Mouse (Mus musculus) limb, embryonic 13.5 days (tissue): ENCODE data around the gene Bricd5. TPM values are rescaled to one million over a fixed set of nuclear protein-coding genes. Genes with fewer than 3 reads are reported as not detected.
A peak's percentile ranks its signal among the peaks of the same experiment; 100 is the strongest.
"Not testable (repeated sequence)": the region's sequence is repeated elsewhere in the genome, so short reads cannot be mapped to it uniquely, and the experiment has no call there.

Source experiments
- ATAC-seq: fragments of 200-750 bp; cut with Nextera tagmentation; 2 replicates; pipeline ENCODE4 v1.8.0; 2017; ENCODE audit warnings: low read depth, moderate number of reproducible peaks, moderate TSS enrichment; ENCODE audit not compliant: low FRiP score
- H3K27ac ChIP-seq: fragments of 300-500 bp; sonication (generic); 2 replicates; pipeline ENCODE4 v1.5.1; 2015; ENCODE audit warnings: inconsistent platforms, mild to moderate bottlenecking, moderate library complexity
- H3K27me3 ChIP-seq: fragments of 300-500 bp; sonication (generic); 2 replicates; pipeline ENCODE4 v1.6.1; 2015; ENCODE audit warnings: mild to moderate bottlenecking, inconsistent platforms
- H3K36me3 ChIP-seq: fragments of 300-500 bp; sonication (generic); 2 replicates; pipeline ENCODE4 v1.6.1; 2015; ENCODE audit warnings: inconsistent platforms, mild to moderate bottlenecking, moderate library complexity
- H3K4me1 ChIP-seq: fragments of 300-500 bp; sonication (generic); 2 replicates; pipeline ENCODE4 v1.6.1; 2015; ENCODE audit warnings: inconsistent platforms
- H3K4me2 ChIP-seq: fragments of 300-500 bp; sonication (generic); replicated peaks from 2 replicates; pipeline ENCODE4 v1.6.1; 2015; ENCODE audit warnings: inconsistent platforms, mild to moderate bottlenecking, moderate library complexity
- H3K4me3 ChIP-seq: fragments of 300-500 bp; sonication (generic); 2 replicates; pipeline ENCODE4 v1.5.1; 2015; ENCODE audit warnings: moderate library complexity, mild to moderate bottlenecking, inconsistent platforms
- H3K9ac ChIP-seq: fragments of 300-500 bp; sonication (generic); 2 replicates; pipeline ENCODE4 v1.6.1; 2015; ENCODE audit warnings: mild to moderate bottlenecking, inconsistent platforms
- H3K9me3 ChIP-seq: fragments of 300-500 bp; sonication (generic); 2 replicates; pipeline ENCODE4 v1.6.1; 2016; ENCODE audit warnings: inconsistent platforms
- WGBS: fragments of 180-500 bp; shearing (Covaris S2); methylation state at CpG from one replicate; pipeline ENCODE4 v1.1.7; 2015; 5-methylcytosine and 5-hydroxymethylcytosine counted together
- polyA plus RNA-seq: library from polyadenylated mRNA; unstranded; fragments of >200 nt; fragmentation: Nextera tagmentation; extraction: Ambion mirVana; gene quantifications from 2 replicates; pipeline ENCODE4 v1.2.1, GENCODE M21; 2015

The Bricd5 gene
- not detected in 2 replicates for polyA plus RNA-seq

- Histone ChIP-seq H3K27me3 (no peaks in the 10 kb centered on the region), H3K9me3 (no peaks in the 10 kb centered on the region), H3K9ac (peak within 1 kb of the TSS; percentile 3; the same call in 1 of the 2 replicates), H3K36me3 (peaks cover 56% of the 10 kb centered on the region), H3K27ac (peak within 1 kb of the TSS; percentile 65; the same call in 1 of the 2 replicates), H3K4me1 (peaks cover 46% of the 10 kb centered on the region), H3K4me3 (no peak within 1 kb of the TSS), H3K4me2 (peak within 1 kb of the TSS; percentile 100)
- ATAC-seq = no peak
- 80% methylated on average over 6 of the region's 6 CpGs for WGBS
These were observed at the start of gene Bricd5 for GRCm38 (mm10) chr17:24473612-24474275. Gene Bricd5 (plus strand): TSS chr17:24473884.

GRCm38 (mm10) chr17:24424489-24424888 lies 49.2 kb upstream of the Bricd5 start:
- 95% methylated on average over 5 of the region's 5 CpGs for WGBS
- Histone ChIP-seq H3K9me3 (no peaks in the 10 kb centered on the region), H3K27me3 (no peaks in the 10 kb centered on the region), H3K36me3 (peaks cover 58% of the 10 kb centered on the region), H3K27ac (no peak overlapping the region), H3K9ac (no peak overlapping the region), H3K4me3 (no peak overlapping the region), H3K4me1 (peaks cover 16% of the 10 kb centered on the region), H3K4me2 (no peak overlapping the region)
- ATAC-seq = no peak

GRCm38 (mm10) chr17:24425326-24425725 lies 48.4 kb upstream of the Bricd5 start:
- not testable (repeated sequence) for ATAC-seq, H3K9ac ChIP-seq, H3K27ac ChIP-seq, H3K4me2 ChIP-seq, H3K27me3 ChIP-seq, H3K9me3 ChIP-seq, H3K4me3 ChIP-seq
- H3K36me3 ChIP-seq = peaks cover 49% of the 10 kb centered on the region
- peaks cover 24% of the 10 kb centered on the region for H3K4me1 ChIP-seq
- WGBS = 93% methylated on average over 6 of the region's 8 CpGs

- peak overlapping the region; percentile 97; the same call in 1 of the 2 replicates for H3K27ac ChIP-seq
- no peak overlapping the region for H3K9ac ChIP-seq
- peak overlapping the region; percentile 78 for H3K4me3 ChIP-seq
- ATAC-seq = no peak
- peak overlapping the region; percentile 64 for H3K4me2 ChIP-seq
- H3K27me3 ChIP-seq = no peaks in the 10 kb centered on the region
- peaks cover 30% of the 10 kb centered on the region for H3K4me1 ChIP-seq
- 87% methylated on average over 7 of the region's 7 CpGs for WGBS
- H3K9me3 ChIP-seq = no peaks in the 10 kb centered on the region
- H3K36me3 ChIP-seq = peaks cover 43% of the 10 kb centered on the region
These were observed 47.8 kb upstream of the Bricd5 start for GRCm38 (mm10) chr17:24425905-24426304.

- Histone ChIP-seq H3K9ac (peak within 1 kb of the TSS; percentile 89), H3K27me3 (no peaks in the 10 kb centered on the region), H3K9me3 (no peaks in the 10 kb centered on the region), H3K36me3 (peaks cover 36% of the 10 kb centered on the region), H3K27ac (peak within 1 kb of the TSS; percentile 97), H3K4me3 (peak within 1 kb of the TSS; percentile 78), H3K4me2 (peak within 1 kb of the TSS; percentile 64), H3K4me1 (peaks cover 31% of the 10 kb centered on the region)
- under 1% methylated on average over 48 of the region's 48 CpGs for WGBS
- peak; percentile 96 for ATAC-seq
These were observed 47.1 kb upstream of the Bricd5 start, which contains the start of gene Eci1 for GRCm38 (mm10) chr17:24426471-24427169. Gene Eci1 (plus strand): TSS chr17:24426641.

- 4% methylated on average over 8 of the region's 8 CpGs for WGBS
- peak overlapping the region; percentile 78 for H3K4me3 ChIP-seq
- H3K27ac ChIP-seq = peak overlapping the region; percentile 97
- H3K4me1 ChIP-seq = peaks cover 31% of the 10 kb centered on the region
- H3K9me3 ChIP-seq = no peaks in the 10 kb centered on the region
- peak overlapping the region; percentile 89 for H3K9ac ChIP-seq
- no peaks in the 10 kb centered on the region for H3K27me3 ChIP-seq
- H3K4me2 ChIP-seq = peak overlapping the region; percentile 64
- peaks cover 31% of the 10 kb centered on the region for H3K36me3 ChIP-seq
- no peak for ATAC-seq
These were observed 46.5 kb upstream of the Bricd5 start for GRCm38 (mm10) chr17:24427170-24427557.

- 79% methylated on average over 14 of the region's 14 CpGs for WGBS
- no peak for ATAC-seq
These were observed 44.3 kb upstream of the Bricd5 start for GRCm38 (mm10) chr17:24429201-24429983.

GRCm38 (mm10) chr17:24437016-24437415 lies 36.7 kb upstream of the Bricd5 start:
- Histone ChIP-seq H3K27ac (no peak overlapping the region), H3K36me3 (peaks cover 78% of the 10 kb centered on the region), H3K9me3 (no peaks in the 10 kb centered on the region), H3K9ac (no peak overlapping the region), H3K4me2 (no peak overlapping the region), H3K27me3 (no peaks in the 10 kb centered on the region), H3K4me1 (no peaks in the 10 kb centered on the region), H3K4me3 (no peak overlapping the region)
- ATAC-seq = peak; percentile 54
- WGBS = 75% methylated on average over 5 of the region's 5 CpGs

More at GRCm38 (mm10) chr17:24429201-24429983, 44.3 kb upstream of the Bricd5 start:
- Histone ChIP-seq H3K27me3 (no peaks in the 10 kb centered on the region), H3K4me2 (no peak overlapping the region), H3K9ac (no peak overlapping the region), H3K4me3 (no peak overlapping the region), H3K36me3 (peaks cover 27% of the 10 kb centered on the region), H3K4me1 (peaks cover 31% of the 10 kb centered on the region), H3K27ac (no peak overlapping the region), H3K9me3 (no peaks in the 10 kb centered on the region)

- Histone ChIP-seq H3K36me3 (peaks cover 84% of the 10 kb centered on the region), H3K27ac (no peak overlapping the region), H3K4me3 (no peak overlapping the region), H3K4me2 (no peak overlapping the region), H3K9me3 (no peaks in the 10 kb centered on the region), H3K9ac (no peak overlapping the region), H3K27me3 (no peaks in the 10 kb centered on the region), H3K4me1 (no peaks in the 10 kb centered on the region)
- ATAC-seq = no peak
- WGBS = 90% methylated on average over 8 of the region's 8 CpGs
These were observed 33.3 kb upstream of the Bricd5 start for GRCm38 (mm10) chr17:24440377-24440776.

- WGBS = 54% methylated on average over 2 of the region's 2 CpGs
- Histone ChIP-seq H3K9me3 (no peaks in the 10 kb centered on the region), H3K4me1 (no peaks in the 10 kb centered on the region), H3K9ac (no peak overlapping the region), H3K4me3 (no peak overlapping the region), H3K36me3 (peaks cover 85% of the 10 kb centered on the region), H3K27me3 (no peaks in the 10 kb centered on the region), H3K27ac (no peak overlapping the region), H3K4me2 (no peak overlapping the region)
- no peak for ATAC-seq
These were observed 32.5 kb upstream of the Bricd5 start for GRCm38 (mm10) chr17:24441148-24441547.

- Histone ChIP-seq H3K27ac (no peak overlapping the region), H3K9ac (no peak overlapping the region), H3K9me3 (no peaks in the 10 kb centered on the region), H3K36me3 (peaks cover 91% of the 10 kb centered on the region), H3K27me3 (no peaks in the 10 kb centered on the region), H3K4me3 (no peak overlapping the region), H3K4me1 (no peaks in the 10 kb centered on the region), H3K4me2 (no peak overlapping the region)
- WGBS = 92% methylated on average over 14 of the region's 14 CpGs
- ATAC-seq = no peak
These were observed 31.6 kb upstream of the Bricd5 start for GRCm38 (mm10) chr17:24442107-24442506.
